Mouse (Mus musculus) cerebellum, postnatal 4 days (tissue): ENCODE data around the gene Frmd4b.
"Not testable (repeated sequence)": the region's sequence is repeated elsewhere in the genome, so short reads cannot be mapped to it uniquely, and the experiment has no call there.

ENCODE experiments used
- DNase-seq, 2 experiments: peaks; one replicate each; pipeline ENCODE4 v3.0.0; 2022; ENCODE audit warnings: low spot score in 2 of 2, mixed read lengths in 1 of 2

The Frmd4b gene

DNA sequence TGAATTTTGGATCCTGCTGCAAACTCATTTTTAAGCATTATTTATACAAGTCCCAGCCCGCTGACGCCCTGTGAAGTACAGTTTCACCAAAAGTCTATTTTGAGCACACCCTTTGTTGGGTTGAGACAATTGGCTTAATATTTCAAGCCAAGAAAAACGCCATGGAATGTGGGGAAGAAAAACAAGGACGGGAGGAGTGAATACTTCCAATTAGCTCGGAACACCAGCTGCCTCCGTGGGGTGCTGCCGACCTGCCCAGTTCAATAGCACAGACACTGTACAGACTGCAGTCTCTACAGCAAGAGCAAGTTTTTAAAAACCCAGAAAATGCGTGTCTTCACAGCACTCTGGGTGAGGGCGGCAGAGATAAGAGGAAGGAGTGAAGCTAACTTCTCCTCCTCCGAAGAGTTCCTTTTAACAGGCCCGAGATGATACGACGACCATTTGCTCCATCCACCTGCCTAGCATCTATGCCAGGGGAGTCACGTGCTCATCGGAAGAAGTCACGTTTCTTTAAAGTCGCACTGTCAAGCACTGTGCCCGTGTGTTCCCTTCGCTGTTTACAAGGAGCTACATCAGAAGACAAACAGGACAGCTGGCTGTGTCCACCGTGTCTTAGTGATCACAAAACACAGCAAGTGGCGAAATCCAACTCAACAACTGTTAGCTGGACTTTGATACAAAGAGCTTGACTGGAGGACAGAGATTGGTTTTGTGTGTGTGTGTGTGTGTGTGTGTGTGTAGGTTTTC is 326.0 kb downstream of the Frmd4b start:
- no peak for DNase-seq

DNA sequence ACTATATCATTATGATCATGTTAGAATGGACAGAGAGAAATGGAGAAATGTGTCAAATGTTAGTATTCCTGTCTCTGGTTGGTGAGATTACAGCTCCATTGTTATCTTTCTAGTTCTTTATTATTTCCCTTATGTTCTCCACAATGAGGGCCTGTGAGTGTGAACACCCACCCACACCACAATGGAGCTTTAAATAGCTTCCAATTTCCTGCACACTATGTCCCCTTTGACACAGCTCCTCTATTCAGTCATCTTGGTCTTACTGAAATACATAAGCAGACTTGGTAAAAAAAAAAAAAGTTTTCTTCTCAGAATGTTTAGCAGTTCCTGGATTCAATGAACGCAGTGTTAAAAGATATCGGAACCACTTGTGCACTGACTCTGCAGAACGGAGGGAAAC is 326.7 kb downstream of the Frmd4b start:
- no peak for DNase-seq

DNA sequence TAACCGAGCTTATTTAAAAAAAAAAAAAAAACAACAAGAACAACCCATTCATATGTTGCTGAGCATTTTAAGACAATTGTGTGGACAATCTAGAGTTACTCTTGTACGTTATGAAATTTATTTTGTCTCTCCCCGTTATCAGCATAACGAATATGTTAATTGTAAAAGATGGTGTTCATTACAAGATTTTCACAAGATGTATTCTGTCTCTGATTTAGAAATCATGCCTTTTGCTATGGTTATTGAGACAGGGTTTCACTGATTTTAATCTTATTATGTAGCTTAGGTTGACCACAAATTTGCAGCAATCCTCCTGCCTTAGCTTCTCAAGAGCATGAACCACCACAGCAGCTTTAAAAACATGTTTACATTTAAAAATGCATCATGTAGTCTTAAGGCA is 327.5 kb downstream of the Frmd4b start:
- DNase-seq: no peak

DNA sequence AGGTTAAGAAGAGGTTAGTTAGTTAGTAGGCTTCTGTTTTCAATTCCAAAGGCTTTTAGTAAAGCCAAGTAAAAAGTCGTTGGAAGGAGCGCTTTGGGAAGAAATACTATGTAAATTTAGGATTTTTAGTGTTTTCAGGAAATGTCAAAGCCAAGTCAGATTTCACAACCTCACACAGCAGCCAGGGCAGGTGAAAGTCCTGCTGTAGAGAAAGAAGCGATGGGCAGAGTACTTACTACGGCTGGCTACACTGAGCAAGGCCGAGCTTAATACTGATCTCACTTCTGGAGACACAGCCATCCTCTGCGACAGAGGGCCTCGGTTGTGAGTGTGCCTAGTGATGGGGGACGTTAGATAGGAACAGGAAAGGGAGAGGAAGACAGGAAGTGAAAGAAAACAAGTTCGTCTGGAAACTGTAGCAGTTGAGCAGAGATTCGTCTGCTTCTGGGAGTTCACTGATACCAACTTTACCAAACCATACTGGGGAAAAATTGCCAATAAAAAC is 328.0 kb downstream of the Frmd4b start:
- no peak for DNase-seq

DNA sequence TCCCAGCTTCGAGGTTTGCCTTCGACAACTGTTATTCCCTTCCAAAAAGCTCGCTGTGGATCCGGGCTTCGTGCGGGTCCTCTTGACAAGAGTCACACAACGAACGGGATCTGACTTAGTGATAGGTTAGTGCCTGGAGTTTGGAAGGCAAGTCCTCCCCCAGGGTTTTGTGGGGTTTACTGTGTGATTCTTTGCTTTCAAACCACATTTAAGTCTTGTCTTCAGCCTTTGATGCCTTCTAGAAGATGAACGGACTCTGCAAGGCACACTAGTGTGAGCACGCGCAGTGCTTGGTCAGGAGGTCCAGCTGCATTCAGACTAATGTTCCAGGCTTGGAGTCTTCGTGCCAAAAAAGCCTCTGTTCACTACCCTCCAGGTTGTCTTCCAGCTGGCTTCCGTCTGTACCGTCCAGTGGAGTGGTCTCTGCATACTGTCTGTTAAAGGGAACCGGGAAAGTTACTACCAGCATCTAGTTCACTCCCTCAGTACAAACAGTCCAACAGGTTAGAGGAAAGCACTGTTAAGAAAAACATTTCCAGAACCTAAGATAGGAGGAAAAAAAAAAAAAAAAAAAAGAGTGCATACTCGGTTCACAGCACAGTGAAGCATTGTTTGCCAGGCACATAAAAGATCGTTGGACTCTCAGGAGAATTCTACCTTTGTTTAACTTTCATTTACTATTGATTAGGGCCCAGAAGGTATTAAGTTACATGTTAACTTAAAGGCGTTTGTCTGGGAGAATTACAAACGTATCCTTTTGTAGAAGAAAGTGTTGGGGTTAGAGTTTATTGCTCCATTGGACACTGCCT is 329.1 kb downstream of the Frmd4b start:
- no peak for DNase-seq

DNA sequence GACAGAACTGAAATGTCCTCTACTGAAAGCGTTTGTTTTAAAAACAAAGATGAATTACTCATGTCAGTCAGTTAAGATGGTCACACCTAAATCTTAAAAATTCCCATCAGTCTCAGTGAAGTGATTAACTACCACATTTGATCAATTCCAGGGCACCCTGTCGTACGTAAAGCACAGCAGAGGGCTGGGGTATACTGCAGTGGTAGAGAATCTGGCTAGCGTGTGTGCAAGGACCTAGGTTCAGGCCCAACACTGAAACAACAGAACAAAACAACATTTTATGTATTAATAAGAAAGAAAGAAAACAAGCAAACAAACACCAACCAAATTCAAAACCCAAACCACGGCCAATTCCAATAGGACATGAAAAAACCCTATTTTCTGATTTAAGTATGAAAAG is 331.0 kb downstream of the Frmd4b start:
- no peak for DNase-seq

DNA sequence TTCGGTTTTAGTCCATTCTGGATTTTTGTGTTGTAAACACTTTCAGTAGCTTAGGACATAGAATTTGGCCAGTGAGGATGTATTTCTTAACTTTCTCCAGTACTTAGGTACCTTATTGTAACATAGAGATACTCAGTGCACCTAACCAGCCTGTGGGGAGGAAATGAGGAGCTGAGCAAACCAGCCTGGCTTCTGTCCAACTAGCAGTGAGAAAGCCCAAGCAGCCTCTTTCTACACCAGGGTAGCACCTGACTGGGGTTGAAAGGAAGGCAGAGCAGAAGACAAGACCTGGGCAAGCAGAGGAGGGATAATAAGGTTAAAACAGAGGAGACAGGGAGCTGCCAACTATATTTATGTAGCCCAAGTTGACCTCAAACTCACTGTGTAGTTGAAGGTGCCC is 333.7 kb downstream of the Frmd4b start:
- DNase-seq: no peak

DNA sequence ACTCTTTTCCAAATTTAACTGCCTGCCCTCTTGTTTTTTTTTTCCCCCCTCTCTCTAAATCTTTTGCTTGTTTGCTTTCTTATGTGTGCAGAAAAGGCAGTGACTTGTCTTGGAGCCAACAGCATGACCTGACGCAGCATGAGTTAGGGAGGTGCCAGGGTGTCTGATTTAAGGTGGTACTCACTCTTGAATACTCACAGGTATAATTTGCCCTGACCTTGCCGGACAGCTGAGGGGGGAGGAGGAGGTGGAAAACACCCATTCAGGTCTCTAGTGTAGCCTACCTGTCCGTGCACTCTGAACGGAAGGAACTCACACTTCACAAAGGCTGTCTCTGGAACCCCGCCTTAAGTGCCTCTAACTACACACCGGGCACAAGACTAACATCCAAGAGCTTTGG is 338.5 kb downstream of the Frmd4b start:
- DNase-seq: no peak

DNA sequence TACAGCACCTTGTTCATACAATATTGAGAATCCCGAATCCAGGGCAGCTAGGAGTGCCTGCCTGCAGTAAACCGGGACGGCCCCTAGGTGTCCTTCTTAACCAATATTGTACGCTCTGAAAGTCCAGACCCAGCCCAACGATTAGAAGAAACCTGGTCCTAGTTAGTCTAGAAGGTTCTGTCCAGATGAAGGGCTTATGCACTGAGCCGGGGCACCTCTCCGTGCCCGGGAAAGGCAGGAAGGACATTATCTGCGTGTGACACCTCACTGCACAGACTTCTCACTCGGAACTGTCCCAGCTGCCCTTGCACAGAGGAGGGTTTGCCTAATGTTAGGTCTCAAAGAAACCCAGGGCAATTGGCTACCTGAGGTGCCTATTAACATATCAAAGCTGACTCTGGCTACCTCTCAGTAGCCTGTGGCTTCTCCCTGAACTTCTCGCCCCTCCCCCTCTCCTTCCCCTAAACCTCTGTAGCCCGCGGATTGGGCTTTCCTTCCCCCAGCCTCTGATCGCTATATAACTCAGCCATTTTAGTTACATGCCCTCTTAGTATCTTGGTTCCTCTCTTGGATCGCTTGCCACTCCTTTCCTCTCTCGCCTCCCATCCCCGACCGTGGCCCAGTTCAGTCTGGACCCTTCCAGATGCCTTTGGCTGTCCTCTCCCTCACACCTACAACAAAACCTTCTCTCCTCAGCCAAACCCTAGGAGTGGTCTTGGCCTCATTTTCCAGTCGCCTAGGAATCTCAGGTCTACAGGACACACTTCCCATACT is 339.1 kb downstream of the Frmd4b start:
- peak; percentile 53 to 76 for DNase-seq

DNA sequence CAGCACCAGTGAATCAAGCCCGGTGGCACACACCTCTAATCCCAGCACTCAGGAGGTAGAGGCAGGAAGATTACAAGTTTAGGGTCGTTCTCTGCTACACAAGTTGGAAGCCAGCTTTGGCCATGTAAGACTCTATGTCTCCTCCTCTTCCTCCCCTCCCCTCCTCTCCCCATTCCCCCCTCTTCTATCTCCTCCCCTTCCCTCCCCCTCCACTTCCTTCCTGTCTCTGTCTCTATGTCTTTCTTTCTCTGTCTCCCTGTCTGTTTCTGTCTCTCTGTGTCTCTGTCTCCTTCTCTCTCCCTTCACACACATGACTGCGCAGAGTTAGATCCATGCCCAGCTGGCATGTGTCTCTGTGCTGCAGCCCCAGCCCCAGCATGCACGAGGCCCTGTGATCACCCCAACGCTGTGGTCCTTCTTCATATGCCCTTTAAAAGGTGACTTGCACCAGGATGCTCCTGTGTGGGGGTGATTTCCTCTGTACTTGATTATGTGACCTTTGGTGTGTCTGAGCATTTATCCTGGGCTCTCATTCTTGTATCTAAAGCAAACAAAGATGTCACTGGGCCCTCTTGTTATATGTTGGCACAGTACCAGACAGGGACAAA is 340.3 kb downstream of the Frmd4b start:
- DNase-seq: no peak

DNA sequence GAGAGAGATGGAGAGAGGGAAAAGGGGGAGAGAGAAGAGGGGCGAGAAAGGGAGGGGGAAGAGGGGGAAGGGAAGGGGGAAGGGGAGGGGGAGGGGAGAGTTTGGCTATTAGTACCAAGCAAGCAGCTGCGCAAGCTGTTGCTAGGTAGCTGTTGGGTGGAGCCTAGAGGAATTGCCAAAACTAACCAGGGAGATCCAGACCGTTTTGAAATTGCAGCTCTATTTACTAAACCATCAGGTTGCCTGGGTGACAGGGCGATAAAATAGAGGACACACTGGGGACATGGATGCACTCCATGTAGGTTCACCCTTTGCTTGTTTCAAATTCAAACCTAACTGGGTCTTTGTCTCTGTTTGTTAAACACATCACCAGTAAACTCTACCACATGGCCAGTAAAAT is 341.0 kb downstream of the Frmd4b start:
- DNase-seq: no peak

DNA sequence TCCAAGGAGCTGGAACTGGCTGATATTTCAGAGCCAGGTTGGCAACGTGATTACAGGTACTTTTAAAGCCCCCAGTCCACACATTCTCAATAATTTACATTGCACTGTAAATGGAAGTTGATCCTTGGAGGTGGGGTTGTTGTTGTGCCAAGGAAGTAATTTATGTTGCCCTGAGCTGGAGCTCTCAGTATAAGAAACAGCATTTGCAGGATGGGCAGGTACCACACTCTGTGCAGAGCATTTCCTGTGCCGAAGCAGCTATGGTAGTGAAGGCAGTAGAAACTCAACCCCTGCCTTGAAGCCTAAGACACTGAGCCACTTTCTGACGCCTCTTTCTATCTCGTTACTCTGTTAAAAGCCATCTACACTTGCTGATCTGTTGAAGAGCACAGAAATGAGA is 341.6 kb downstream of the Frmd4b start:
- no peak for DNase-seq

DNA sequence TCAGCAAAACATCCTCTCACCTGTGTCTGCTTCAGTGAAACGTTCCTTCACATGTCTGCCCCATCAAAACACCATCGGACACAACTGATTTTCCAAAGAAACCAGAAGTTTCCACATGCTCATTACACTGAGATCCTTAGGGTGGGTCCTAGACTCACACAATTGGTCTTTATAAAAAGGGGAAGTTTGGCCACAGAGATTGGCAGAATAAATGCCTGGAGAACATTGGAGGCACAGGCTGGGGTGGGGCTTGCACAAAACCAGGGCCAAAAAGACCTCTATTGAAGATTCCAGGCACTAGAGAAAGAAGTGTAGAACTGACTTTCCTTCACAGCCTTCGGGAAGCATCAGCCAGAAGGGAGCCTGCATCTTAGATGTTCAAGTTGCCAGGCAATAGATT is 343.6 kb downstream of the Frmd4b start:
- no peak for DNase-seq

DNA sequence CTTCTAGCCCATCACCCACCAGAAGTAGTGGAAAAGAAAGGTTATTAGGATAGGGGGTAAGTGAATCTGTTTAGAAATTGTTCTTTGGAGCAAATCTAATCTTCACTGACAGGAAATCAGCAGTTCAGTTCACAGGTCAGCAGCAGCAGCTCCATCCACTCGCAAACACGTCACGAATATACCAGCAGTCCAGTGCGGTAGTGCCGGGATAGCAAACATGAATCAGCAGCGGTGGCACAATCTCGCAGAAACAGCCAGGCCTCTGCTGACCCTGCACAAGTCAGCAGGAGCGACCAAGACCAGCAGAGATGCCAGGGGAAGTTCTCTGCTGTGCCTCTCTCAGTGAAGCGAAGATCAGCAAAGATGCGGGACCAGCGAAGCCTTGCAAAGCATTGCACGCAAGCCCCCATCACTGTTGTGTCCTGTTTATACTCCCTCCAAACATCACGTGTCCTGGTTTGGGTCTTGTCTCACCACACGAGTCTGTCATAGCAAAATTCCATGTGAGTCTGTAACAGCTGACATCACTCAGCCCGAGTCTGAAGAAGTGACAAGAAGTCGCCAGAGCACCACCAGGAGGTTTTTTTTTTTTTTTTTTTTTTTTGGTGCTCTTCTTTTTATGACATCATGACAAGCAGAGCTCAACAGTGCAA is 344.2 kb downstream of the Frmd4b start:
- no peak for DNase-seq

DNA sequence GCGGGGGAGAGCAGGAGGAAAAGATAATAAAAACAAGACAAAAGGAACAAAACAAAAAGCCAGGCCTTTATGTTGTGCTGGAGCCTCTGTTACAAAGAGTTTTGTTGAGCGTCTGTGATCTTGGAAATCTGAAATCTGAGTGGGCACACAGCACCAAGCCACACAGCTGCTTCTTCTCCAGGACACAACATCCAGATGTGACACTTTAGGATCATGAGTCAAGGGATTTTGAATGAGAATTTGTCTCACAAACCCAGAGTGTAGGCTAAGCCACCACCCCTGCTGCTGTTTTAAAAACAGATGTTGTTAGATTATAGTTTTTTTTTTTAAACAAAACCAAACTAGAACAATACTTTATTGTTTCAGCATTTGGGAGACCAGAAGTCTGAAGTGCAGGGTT is 345.0 kb downstream of the Frmd4b start:
- no peak for DNase-seq

DNA sequence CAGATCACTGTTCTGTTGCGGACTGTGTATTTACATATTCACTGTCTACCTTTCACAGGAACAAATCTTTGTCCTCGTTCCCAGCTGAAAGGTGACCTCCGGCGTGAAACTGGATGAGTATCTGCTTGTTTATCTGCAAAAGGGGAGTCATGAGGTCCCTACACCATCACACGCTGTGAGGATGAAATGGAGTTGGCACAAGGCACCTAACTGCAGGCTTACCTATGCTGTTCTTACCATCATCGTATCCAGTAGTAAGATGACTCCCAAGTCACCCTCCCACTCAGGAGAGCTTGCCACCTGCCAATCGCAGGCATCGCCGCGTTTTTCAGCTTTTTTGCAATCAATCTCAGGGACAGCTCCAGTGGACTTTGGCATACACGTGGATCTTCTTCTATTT is 347.7 kb downstream of the Frmd4b start:
- DNase-seq: no peak

DNA sequence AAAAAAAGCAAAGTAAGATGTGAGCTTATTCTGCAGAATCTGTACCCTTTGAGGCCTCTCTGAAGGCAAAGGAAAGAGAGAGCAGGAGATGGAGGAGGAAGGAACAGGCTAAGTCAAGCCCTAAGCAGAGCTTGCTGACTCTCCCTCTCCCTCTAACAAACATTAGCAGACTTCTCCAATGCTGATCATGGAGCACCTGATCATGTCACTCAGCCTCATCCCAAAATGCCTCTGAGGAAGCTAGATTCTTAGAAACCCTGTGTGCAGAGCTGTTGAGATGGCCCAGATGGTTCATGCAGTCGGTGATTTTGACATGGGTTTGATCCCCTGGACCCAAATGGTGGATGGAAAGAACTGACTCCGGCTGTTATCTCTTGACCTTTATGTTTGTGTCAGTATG is 350.2 kb downstream of the Frmd4b start:
- DNase-seq: no peak

DNA sequence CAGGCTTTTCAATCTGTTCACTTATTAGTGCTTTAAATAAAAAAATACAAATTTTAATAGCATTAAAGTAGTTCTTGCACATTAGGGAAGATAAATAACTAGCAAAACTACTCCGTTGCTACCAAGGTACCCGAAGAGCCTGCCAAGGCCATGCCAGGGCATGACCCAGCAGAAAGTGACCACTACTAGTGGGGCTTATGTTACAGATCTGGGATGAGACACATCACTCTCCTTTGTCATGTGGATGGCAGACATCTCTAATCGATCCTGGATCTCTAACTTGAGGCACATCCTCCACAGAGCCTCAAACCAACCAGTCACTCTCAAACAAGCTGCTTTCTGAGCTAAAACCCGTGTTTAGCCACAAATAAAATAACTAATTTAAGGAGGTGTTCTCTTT is 350.7 kb downstream of the Frmd4b start:
- DNase-seq: no peak

DNA sequence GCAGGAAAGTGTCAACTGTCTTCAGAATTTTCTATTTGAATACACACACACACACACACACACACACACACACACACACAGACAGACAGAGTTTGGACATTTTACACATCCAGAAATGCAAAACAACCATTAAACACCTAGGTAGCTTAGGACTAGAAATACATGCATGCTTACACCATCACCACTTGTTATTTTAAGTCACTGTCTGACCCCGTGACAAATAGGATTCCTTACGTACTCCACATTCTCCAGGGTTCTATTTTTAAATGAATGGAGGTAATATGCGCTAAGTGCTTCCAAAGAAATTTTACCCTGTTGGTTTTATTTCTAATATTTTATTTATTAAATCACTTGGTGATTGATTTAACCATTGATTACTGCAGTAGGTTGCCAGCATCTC is 351.6 kb downstream of the Frmd4b start:
- DNase-seq: no peak

DNA sequence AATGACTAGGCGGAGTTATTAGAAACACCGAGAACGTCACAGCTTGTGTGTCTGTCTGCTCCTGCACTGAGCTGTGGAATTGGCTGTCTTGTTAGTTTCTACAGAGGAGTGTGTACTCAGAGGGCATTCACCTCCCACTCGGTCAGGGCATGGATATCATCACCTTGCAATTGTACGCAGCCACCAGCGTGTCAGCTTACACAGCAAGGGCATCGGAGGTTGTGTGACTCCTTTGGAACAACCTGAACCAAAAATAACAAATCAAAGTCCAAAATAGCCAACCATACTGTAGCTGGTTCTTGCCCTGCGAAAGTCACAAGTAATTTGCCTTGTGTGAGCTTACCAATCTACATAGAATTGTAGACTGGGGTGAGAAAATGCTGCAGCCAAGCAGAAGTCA is 352.1 kb downstream of the Frmd4b start:
- DNase-seq: no peak

DNA sequence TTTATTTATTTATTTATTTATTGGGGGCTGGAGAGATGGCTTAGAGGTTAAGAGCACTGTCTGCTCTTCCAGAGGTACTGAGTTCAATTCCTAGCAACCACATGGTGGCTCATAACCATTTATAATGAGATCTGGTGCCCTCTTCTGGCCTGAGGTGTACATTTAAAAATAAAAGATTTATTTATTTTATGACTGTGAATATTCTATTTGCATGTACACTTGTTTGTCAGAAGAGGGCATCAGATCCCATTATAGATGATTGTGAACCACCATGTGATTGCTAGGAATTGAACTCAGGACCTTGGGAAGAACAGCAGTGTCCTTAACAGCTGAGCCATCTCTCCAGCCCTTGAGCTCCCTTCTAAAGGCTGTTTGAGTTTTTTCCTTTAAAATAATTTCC is 353.6 kb downstream of the Frmd4b start:
- DNase-seq: not testable (repeated sequence)
